Mouse (Mus musculus): ENCODE data around the gene Cwc25. TPM values are rescaled to one million over a fixed set of nuclear protein-coding genes. Genes with fewer than 3 reads are reported as not detected.
"Not testable (repeated sequence)": the region's sequence is repeated elsewhere in the genome, so short reads cannot be mapped to it uniquely, and the experiment has no call there.

Cwc25 gene
- total RNA-seq, 4 experiments from 2014 or later: 17.0 to 20.6 (median 19.1) TPM

DNA sequence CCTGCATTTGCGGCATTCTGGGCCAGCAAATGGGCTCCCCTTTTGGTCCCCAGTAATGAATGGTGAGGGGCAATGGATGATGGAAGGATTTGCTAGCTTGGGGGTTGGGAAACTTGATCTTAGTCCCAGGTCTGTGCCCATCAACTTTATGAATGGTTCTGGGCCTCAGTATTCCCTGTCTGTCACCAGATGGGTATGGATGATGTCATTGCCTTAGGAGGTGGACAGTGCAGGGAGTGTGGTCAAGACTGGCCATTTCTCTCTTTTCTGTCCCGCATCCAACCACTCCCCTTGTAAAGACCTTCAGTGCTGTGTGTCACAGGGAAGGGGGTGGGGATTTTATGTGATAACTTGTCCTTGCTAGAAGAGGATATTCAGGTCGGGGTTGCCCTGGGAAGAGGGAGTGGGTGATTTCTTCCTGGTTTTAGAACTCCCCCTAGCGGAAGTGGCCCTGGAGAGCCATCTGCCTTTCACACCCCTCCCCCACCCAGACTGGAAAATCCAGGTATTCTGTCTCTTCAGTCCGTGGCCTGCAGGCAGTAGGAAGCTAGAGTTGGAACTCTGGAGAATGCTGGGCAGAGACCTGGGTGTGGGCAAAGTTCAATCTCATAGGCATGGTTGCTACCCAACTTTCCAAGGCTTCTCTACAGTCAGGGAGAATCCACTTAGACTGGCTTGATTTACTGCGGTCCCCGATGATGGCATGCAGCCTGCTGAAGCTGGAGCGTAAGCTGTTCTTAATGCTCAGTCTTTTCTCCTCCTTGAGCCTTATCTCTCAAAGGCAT, 35.2 kb upstream of the Cwc25 start:
- DNase-seq (ENCODE audit: low spot score in 2 of 2): no peak

DNA sequence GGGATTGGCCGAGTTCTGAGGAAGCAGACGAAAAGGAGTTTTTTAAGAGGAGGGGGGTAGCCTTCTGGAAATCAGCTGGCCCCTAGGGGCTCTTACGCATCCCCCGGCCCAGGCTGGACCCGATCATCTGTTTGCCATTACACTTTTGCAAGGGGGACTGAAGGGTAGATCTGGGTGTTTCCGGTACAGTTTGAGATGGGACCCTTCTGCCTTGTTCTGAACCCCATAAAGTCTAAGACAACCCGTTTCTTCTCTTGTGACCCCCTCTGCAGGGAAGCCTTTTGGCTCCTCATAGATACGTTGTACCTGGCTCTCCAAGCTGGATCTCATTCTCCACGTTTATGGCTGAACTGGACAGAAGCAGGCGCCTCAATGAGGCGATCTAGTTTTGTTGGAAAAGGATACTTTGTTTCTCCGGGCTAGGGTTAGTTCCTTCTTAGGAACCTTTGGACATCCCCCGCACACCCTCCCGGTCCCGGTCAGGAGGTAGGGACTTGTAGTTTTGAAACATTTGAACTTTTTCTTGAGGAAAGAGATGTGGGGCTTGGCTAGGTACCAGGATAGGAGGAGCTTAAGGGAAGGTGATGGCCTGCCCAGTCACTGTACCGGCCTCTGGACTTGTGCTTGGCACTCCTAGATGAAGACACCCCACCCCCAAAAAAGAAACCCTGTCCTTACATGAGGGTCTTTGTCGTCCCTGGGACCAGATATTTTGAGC, 34.5 kb upstream of the Cwc25 start:
- DNase-seq (ENCODE audit: low spot score in 2 of 2): no peak

DNA sequence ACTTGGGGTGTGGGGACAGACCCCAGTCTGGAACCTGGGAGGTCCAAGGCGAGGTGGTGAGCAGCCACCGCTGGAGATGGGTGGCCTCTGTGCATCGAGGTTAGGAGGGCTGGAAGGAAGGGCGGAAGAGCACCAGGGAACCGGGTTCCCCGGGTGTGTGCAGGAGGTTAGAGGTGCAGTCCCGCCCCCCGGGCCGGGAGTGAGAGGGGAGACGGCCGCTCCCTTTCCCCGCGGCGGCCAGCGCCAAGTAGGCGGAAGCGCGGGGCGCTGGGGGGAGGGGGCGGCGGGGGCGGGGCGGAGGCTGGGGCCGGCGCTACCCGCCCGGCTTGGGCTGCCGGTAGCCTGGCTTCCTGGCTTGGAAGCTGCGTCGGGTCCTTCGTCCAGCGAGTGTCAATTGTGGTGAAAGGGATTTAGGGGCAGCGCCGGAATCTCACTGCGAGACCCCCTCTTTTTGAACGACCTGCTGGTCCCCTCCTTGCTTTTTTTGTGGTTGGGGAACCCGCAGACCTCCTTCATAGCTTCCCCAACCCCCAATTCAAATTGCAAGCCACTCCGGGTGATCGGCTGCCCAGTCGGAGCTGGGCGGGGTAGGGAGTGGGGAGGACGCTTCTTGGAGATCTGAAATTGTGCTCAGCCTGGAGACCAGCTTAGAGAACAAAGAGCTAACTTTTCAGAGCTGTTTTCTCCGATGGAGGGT, 33.8 kb upstream of the Cwc25 start:
- DNase-seq (ENCODE audit: low spot score in 2 of 2): peak in 1 of 2 experiments; percentile 62

DNA sequence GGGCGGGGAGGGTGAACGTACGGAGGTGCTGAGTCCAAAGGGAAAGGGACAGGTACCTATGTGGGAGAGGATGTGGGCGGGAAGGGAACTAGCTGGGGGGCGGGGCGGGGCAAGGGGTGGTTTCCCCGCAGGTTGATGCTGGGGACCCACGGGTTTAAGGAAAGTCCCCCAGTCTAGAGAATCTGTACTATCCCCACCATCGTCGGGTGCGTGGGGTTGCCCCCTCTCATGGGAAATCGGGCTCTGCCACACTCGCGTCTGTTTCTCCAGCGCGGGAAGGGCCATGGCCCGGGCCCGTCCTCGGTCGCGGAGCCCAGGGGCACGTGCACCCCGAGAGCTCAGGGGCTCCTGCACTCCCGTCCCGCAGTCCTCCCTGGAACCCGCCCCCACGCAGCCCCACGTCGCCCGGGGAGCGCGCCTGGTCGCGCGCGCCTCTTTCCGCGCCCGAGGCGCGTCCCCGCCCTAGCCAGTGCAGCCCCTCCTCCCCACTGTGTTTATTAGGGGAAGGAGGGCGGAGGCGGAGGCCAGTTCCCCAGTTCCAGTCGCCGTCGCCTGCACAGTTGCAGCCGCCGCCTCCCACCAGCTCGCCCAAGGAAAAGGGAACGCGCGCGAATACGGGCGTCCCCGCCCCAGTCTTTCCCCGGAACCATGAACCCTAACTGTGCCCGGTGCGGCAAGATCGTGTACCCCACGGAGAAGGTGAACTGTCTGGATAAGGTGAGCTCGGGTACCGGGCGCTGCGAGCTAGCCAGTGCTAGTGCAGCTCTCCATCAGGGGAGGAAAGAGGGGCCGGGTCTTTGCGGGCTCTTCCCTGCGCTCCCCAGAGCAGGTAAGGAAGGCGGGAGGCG, 33.0 kb upstream of the Cwc25 start:
- DNase-seq (ENCODE audit: low spot score in 2 of 2): peak; percentile 75 to 82

DNA sequence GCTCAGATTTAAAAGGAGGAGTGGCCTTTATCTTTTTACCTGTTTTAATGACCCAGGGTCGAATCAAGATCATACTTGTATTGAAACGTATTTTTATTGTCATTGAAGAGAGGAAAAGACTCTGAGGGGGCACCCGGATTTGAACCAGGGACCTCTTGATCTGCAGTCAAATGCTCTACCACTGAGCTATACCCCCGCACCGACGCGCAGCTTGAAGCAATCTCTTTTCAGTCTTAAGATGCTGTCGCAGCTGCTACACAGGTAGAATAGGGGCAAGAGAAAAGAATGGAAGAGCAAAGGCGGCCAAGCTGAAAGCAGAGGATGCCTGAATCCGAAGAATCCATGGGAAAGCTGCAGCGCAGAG, 32.4 kb upstream of the Cwc25 start, which contains the start of gene Lasp1:
Lasp1 (plus strand) TSS at position 219 of the 364 bp plus-strand sequence.
- DNase-seq (ENCODE audit: low spot score in 2 of 2): peak; percentile 84 to 98

DNA sequence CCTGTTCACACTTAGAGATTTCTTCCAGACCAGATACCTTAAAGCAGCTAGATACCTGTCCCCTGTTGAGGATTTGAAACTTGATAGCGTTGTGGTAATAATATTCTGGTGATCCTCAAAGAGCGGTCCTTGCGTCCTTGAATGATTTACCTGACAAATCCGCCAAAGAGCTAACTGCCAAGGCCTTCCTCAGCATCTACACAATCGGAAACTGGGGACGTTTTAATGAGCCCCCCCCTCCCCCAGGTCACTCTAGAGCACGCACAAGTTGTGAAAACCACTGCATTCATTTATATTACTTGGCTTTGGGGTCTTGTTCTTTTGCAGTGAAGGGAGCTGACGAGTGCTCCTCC, 31.7 kb upstream of the Cwc25 start:
- DNase-seq (ENCODE audit: low spot score in 2 of 2): no peak

DNA sequence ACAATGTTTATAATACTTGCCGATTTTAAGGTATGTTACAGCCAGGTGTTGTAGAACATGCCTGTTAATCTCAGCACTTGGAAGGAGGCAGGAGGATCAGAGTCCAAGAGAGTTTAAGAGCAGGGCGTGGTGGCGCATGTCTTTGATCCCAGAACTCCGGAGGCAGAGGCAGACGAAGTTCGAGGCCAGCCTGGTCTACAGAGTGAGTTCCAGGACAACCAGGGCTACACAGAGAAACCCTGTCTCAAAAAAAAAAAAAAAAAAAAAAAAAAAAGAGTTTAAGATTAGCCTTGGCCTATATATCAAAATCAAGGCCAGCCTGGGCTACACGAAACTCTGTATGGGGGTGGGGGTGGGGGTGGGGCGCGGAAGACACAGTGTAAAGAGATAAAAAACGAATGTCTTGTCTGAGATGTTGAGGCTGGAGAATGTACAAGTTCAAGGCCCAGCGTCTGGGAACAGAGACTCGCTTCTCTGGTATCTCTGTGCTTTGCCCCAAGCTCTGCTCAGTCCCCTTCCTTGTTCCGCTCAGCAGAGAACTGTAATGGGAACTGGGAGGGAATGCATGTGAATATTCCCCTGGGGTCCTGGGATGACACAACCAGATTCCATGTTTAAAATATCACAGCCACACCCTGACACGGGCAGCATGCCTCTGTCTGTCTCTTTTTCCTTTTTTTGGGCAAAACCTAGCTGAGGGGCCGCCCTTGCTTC, 31.2 kb upstream of the Cwc25 start:
- DNase-seq (ENCODE audit: low spot score in 2 of 2): no peak

DNA sequence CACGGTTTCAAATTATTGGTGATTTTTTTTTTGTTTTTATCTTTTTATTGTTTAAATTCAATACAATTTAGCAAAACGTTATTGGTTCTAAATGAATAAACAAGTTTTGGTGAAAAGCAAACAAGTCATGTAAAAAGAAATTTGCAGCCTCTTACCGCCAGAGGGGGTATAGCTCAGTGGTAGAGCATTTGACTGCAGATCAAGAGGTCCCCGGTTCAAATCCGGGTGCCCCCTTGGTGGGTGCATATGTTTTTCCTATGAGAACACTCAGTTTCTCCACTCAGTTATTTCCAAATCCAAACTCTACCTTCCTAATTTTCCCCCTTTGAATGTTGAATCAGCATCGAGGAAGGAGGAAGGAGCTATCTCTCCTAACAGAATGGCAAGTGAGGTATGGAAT, 30.6 kb upstream of the Cwc25 start:
- peak in 1 of 2 experiments; percentile 82 for DNase-seq (ENCODE audit: low spot score in 2 of 2)

DNA sequence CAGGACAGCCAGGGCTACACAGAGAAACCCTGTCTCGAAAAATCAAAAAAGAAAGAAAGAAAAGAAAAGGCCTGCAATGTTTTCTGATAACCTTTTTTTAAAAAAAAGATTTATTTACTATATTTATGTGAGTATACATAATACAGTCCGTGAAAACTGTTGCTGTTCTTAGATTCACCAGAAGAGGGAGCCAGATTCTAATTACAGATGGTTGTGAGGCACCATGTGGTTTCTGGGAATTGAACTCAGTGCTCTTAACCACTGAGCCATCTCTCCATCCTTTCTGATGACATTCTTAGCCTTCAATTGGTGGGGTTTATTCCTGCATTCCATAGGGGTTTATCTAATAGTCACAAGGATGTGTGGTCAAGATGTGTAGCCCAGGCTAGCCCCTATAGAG, 26.8 kb upstream of the Cwc25 start:
- no peak for DNase-seq (ENCODE audit: low spot score in 2 of 2)

DNA sequence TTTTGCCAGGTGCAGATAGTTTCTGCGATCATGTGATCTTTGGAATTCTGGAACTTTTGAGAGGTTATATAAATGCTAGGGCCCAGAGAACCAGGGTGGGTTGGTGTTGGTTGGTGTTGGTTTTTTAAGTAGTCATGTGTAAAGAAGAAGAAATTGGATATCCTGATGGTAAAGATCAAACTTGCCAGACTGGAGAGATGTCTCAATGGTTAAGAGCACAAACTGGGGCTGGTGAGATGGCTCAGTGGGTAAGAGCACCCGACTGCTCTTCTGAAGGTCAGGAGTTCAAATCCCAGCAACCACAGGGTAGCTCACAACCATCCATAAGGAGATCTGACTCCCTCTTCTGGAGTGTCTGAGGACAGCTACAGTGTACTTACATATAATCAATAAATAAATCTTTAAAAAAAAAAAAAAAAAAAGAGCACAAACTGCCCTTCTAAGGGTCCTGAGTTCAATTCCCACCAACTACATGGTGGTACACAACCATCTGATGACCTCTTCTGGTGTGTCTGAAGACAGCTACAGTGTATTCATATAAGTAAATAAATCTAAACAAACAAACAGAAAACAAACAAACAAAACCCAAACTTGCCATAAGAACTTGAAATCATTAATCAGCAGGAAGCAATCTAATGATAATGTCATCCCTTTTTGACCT, 24.6 kb upstream of the Cwc25 start:
- DNase-seq (ENCODE audit: low spot score in 2 of 2): not testable (repeated sequence)

DNA sequence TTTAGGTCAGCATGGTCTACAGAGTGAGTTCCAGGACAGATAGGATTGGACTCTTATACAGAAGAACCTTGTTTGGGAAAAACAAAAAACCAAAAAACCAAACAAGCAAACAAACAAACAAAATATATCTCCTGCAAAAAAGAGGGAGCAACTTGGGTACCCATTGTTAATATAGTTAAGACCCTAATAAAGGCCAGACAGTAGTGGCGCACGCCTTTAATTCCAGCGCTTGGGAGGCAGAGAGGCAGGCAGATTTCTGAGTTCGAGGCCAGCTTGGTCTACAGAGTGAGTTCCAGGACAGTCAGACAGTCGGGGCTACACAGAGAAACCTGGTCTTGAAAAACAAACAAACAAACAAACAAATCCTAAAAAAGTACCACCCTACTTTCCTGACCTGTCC, 23.4 kb upstream of the Cwc25 start:
- no peak for DNase-seq (ENCODE audit: low spot score in 2 of 2)

DNA sequence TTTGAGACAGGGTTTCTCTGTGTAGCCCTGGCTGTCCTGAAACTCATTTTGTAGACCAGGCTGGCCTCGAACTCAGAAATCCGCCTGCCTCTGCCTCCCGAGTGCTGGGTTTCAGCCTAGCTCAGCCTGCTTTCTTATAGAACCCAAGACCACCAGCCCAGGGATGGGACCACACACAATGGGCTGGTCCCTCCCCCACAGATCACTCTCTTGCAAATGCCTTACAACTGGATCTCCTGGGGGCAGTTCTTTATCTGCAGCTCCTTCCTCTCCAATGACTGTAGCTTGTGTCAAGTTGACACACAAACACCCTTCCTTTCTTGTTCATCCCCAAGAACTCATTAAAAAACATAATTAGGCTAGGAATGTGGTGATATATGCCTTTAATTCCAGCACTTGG, 21.6 kb upstream of the Cwc25 start:
- DNase-seq (ENCODE audit: low spot score in 2 of 2): no peak

DNA sequence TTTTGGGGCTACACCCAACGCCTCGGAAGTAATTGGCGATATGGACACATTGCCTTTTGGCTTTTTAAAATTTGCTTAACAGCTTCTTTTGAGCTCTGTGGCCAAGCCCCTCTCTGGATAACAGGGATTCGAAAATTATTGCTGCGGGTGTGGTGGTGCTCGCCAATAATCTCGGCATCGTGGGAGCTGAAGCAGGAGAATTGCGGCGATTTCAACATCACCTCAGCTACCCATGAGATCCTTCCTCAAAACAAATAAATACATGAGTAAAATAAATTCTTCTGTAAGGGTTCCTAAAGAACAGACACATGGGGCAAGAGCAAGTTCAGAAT, 16.2 kb upstream of the Cwc25 start:
- DNase-seq (ENCODE audit: low spot score in 2 of 2): no peak

DNA sequence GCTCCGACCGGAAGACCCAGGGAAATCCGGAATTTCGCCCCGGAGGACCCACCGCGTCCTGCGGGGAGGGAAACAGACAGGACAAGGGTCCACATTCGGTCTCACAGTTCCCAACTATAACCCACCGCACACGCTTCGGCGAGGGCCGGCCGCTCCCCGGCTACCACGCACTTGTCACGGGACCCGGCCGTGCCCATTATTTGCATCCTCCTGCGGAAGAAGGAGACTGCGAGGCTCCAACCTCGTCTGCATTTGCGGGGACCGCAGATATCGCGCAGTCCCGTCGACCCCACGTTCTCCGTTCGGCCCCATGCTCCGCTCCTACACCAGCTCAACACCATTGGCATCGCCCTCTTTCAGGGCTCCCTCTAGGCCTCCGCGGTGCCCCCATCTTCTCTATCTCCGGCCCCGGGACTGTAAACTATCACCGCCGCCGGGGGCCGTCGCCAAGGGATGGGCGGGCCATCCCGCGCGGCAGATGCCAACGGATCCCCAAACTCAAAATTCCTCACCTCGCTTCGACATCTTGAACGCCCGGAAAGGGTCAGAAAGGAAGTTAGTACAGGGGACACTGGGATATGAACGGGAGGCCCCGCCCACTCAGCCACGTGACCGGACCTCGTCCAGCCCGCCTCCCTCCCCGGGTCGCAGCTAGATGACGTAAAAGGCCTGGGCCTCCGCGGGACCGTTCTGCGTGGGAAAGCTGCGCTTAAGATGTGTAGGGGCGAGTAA, 15.6 kb upstream of the Cwc25 start, which contains the start of gene Rpl23:
Rpl23 (minus strand) TSS at position 606 of the 732 bp plus-strand sequence.
- DNase-seq (ENCODE audit: low spot score in 2 of 2): peak; percentile 98 to 99

DNA sequence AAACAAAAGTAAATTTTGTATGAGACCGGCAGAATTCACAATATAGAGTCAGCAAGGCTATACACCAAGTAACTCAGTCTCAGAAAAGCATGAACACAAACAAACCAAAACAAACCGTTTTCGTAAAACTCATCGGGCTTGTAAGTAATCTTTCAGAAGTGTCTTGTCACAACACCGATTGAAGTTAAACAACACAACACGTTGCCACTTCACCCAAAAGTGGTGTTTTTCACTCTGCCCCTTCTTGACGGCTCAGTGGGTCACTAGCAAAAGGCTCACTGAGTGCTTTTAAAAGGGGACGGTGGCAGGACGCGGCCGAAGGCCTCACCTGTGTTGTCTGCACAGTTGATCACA, 15.1 kb upstream of the Cwc25 start:
- no peak for DNase-seq (ENCODE audit: low spot score in 2 of 2)

DNA sequence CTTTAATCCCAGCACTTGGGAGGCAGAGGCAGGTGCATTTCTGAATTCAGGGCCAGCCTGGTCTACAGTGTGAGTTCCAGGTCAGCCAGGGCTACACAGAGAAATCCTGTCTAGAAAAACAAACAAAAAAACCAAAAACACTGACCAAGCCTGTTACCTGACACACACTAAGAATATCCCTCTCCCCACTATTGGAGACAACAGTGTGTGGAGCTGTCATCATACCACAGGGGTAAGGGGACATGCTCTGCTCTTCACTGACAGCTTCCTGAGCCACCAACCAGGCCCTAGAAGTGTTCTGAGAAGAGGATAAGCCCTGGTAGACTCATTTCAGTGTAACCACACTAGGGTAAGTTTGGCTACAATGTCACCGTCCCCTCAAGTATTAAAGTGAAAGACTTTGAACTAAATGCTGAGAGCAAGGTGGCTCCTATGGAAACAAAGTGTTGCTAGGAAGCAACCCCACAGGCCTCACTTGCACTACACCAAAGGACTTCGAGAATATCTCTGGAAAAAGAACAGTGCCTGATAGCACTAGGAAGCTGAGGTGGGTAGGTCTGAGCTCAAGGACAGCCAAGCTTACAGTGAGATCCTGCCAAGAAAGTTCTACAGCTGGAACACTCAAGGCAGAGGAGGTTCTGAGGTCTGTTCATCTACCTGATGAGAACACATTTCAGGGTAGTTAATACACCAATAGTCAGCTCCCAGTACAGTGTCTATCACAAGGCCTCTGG, 13.8 kb upstream of the Cwc25 start:
- DNase-seq (ENCODE audit: low spot score in 2 of 2): no peak

DNA sequence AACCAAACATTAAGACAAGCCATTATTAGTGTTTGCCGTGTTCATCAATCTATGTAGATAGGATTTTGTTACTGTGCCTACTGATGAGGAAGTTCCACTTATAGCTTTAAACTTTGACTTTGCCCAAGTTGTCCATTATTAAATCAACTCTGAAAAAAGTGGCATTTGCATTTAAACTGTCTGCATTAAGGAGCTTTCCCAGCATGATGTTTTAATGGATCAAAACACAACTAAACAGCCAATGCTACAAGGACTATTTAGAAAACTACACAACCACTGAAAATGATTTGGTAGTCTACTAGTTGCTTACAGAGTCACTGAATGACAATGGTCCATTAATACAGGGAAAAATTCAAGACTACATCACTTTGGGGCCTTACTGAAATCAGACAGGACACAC, 12.6 kb upstream of the Cwc25 start:
- no peak for DNase-seq (ENCODE audit: low spot score in 2 of 2)

DNA sequence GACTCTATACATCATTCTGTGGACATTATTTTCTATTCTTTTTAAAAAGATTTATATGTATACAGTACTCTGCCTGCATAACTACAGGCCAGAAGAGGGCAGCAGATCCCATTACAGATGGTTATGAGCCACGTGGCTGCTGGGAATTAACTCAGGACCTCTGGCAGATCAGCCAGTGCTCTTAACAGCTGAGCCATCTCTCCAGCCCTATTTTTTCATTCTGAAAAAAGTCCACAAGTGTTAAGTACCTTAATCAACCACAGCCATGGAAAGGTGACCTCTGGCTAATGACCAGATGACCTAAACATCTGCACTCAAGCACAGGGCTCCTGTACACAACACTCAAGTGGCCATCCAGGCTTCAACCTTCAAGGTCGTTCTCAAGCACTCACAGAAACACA, 10.8 kb upstream of the Cwc25 start:
- no peak for DNase-seq (ENCODE audit: low spot score in 2 of 2)

DNA sequence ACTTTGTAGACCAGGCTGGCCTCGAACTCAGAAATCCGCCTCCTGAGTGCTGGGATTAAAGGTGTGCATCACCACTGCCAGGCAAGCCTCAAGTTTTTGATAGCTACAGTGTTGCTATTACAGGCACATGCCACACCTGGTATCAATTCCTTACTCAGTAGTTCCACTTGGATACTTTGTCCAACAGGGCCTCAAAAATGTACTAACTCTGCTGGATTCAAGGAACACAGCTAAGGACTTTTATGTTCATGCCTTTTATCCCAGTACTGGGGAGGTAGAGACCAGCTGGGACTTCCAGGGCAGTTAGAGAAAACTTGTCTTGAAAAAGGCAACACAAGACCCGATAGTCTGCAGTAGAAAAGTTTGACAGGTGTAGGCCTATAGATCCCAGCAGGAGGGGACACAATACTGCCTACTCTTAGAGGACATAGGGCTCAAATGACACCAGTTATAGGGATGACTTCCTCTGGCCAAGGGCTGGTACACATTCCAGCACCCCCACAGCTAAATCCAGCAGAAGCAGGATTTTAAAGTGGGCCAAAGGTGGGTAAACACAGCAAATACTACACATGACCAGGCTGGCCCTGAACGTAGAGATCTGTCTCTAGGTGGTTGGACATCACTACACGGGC, 10.3 kb upstream of the Cwc25 start:
- DNase-seq (ENCODE audit: low spot score in 2 of 2): no peak

Data from left cerebral cortex, adult 8-10 months (tissue).